Mouse (Mus musculus): Measurements from ENCODE around the gene Gk2. TPM values are rescaled to one million over a fixed set of nuclear protein-coding genes. Genes with fewer than 3 reads are reported as not detected.

Gene Gk2
- polyA plus RNA-seq, 1 experiment from 2014 or later = not detected

DNA sequence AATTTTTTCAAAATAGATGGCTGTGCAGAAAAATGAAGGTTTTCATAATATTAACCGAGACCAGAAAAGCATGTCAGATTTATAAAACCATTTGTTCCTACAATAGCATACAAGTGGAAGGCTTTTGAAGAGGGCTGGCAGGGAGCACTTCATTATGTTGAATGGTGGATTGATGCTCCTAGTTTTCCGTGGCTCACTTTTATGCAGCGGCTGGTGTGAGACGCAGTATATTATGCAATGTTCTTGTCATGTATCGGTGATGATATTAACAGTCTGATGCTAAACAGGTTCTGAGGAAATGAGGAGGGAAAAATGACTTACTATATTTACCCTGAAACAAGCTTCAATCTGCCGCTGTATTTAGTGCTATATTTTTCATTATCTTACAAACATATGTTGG, 46.6 kb downstream of the Gk2 start:
- ATAC-seq (ENCODE audit: low read depth) = no peak
- no peaks in the 10 kb centered on the region for H3K27me3 ChIP-seq (replicated peaks; ENCODE audit: control insufficient read depth, insufficient read depth, low read length)
- H3K4me3 ChIP-seq (ENCODE audit: low read depth, low read length) = no peak overlapping the region
- H3K27ac ChIP-seq (replicated peaks; ENCODE audit: low read depth, low read length) = no peak overlapping the region
- 82% methylated on average over 6 of the region's 6 CpGs for WGBS
- H3K9me3 ChIP-seq (ENCODE audit: control insufficient read depth, low read length) = no peaks in the 10 kb centered on the region
- no peak overlapping the region for H3K9ac ChIP-seq (ENCODE audit: low read depth, low read length)
- DNase-seq (ENCODE audit: low spot score) = no peak
- H3K36me3 ChIP-seq (ENCODE audit: control insufficient read depth, insufficient read depth, low read length) = no peaks in the 10 kb centered on the region
- H3K4me1 ChIP-seq (ENCODE audit: control insufficient read depth, insufficient read depth, low read length) = no peaks in the 10 kb centered on the region
- H3K4me2 ChIP-seq (ENCODE audit: low read depth, low read length) = no peak overlapping the region

DNA sequence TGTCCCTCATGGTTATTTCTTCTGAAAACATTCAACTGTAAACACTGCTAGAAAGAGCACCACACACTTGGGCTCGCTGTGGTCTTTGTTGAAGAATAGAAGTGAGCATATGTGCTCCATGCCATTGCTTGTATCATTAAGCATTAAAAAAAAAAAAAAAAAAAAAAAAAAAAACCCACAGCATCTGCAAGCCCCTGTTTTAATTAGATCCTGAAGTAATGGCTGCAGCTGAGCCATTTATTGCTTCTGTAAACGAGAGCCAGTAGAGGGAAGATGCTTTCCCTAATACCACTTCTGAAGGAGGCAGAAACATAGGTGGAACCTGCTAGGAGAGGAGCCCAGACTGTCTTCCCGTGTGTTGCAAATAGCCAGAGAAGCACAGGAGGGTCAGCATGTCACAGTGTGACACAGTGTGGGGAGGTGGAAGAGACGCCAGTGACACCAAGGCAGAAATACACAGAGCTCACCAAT, 47.6 kb downstream of the Gk2 start:
- ATAC-seq (ENCODE audit: low read depth) = no peak
- H3K27ac ChIP-seq (replicated peaks; ENCODE audit: low read depth, low read length) = no peak overlapping the region
- H3K4me1 ChIP-seq (ENCODE audit: control insufficient read depth, insufficient read depth, low read length) = no peaks in the 10 kb centered on the region
- no peak for DNase-seq (ENCODE audit: low spot score)
- H3K4me3 ChIP-seq (ENCODE audit: low read depth, low read length) = no peak overlapping the region
- no peak overlapping the region for H3K4me2 ChIP-seq (ENCODE audit: low read depth, low read length)
- H3K9me3 ChIP-seq (ENCODE audit: control insufficient read depth, low read length) = no peaks in the 10 kb centered on the region
- no peaks in the 10 kb centered on the region for H3K36me3 ChIP-seq (ENCODE audit: control insufficient read depth, insufficient read depth, low read length)
- H3K9ac ChIP-seq (ENCODE audit: low read depth, low read length) = no peak overlapping the region
- 53% methylated on average over 4 of the region's 4 CpGs for WGBS
- H3K27me3 ChIP-seq (replicated peaks; ENCODE audit: control insufficient read depth, insufficient read depth, low read length) = no peaks in the 10 kb centered on the region

Other genes with a start within 250 kb of the Gk2 start
- gene Naa11, start 64.6 kb downstream of the Gk2 start, polyA plus RNA-seq (2014; fragmentation: Nextera tagmentation; extraction: Ambion mirVana) = not detected in 2 replicates

All from embryonic facial prominence, embryonic 14.5 days (tissue).